Mouse (Mus musculus): ENCODE data around the gene Sumo1. TPM values are rescaled to one million over a fixed set of nuclear protein-coding genes. Genes with fewer than 3 reads are reported as not detected.

Gene Sumo1
- polyA plus RNA-seq, 1 experiment: 278 TPM

- peaks cover 22% of the 10 kb centered on the region for H3K27me3 ChIP-seq (replicated peaks)
- no peaks in the 10 kb centered on the region for H3K4me1 ChIP-seq
- H3K36me3 ChIP-seq (replicated peaks; ENCODE audit: low read length): no peaks in the 10 kb centered on the region
- H3K9me3 ChIP-seq: peaks cover 10% of the 10 kb centered on the region
- no peak overlapping the region for H3K4me3 ChIP-seq (replicated peaks)
- TF ChIP-seq FLI1 (IDR thresholded peaks at IDR 0.05; ENCODE audit: low read length): no peak
- no peak for TF ChIP-seq GATA1 (IDR thresholded peaks at IDR 0.05; ENCODE audit: borderline replicate concordance, low read length)
These were observed 103.7 kb downstream of the Sumo1 start for GRCm38 (mm10) chr1:59566926-59567325.

GRCm38 (mm10) chr1:59566281-59566680 lies 104.4 kb downstream of the Sumo1 start:
- TF ChIP-seq FLI1 (IDR thresholded peaks at IDR 0.05; ENCODE audit: low read length) (no peak), GATA1 (IDR thresholded peaks at IDR 0.05; ENCODE audit: borderline replicate concordance, low read length) (no peak)
- Histone ChIP-seq H3K27me3 (replicated peaks) (peaks cover 24% of the 10 kb centered on the region), H3K4me1 (no peaks in the 10 kb centered on the region), H3K4me3 (replicated peaks) (no peak overlapping the region), H3K9me3 (peaks cover 10% of the 10 kb centered on the region), H3K36me3 (replicated peaks; ENCODE audit: low read length) (no peaks in the 10 kb centered on the region)

DNA sequence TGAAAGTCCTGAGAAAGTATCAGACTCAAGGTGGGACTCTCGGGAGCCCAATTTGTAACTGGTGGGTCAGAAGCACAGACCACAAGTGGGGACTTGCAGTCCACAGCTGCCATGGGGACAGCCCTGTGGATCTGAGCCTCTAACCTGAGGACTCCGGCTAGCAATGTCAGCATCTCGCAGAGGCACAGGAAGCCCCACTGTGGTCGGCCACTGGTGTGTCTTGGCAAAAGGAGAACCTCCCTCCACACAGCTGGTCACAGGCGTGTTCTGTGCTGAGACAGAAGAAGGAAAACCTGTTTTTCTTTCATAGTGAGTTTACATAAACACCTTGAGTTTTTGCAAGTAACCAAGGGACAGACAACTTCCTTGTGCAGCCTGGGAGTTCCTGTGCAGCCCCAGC lies 104.8 kb downstream of the Sumo1 start:
- Histone ChIP-seq H3K9me3 (peaks cover 12% of the 10 kb centered on the region), H3K4me1 (no peaks in the 10 kb centered on the region), H3K4me3 (replicated peaks) (no peak overlapping the region), H3K27me3 (replicated peaks) (peaks cover 28% of the 10 kb centered on the region), H3K36me3 (replicated peaks; ENCODE audit: low read length) (no peaks in the 10 kb centered on the region)
- TF ChIP-seq GATA1 (IDR thresholded peaks at IDR 0.05; ENCODE audit: borderline replicate concordance, low read length): no peak
- no peak for TF ChIP-seq FLI1 (IDR thresholded peaks at IDR 0.05; ENCODE audit: low read length)

DNA sequence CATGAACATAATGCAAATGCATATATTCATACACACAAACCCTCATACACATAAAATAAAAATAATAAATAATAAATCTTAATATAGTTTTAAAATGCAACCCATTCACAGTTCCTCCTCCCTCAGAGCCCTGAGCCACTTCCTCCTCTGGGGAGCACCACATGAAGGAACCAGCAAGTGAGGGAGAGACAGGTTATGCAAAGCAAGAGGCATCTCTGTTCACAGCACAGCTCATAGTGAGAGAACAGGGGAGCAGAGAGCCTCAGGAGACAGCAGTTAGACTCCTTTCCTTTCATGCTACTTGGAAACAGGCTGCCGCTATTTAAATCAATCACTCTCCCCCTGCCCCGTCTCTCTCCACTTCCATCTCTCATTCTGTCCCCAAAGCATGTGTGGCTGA lies 107.1 kb downstream of the Sumo1 start:
- Histone ChIP-seq H3K4me3 (replicated peaks) (no peak overlapping the region), H3K27me3 (replicated peaks) (peaks cover 29% of the 10 kb centered on the region), H3K4me1 (no peaks in the 10 kb centered on the region), H3K36me3 (replicated peaks; ENCODE audit: low read length) (no peaks in the 10 kb centered on the region), H3K9me3 (peaks cover 13% of the 10 kb centered on the region)
- TF ChIP-seq FLI1 (IDR thresholded peaks at IDR 0.05; ENCODE audit: low read length) (no peak), GATA1 (IDR thresholded peaks at IDR 0.05; ENCODE audit: borderline replicate concordance, low read length) (no peak)

GRCm38 (mm10) chr1:59553708-59554107 lies 116.9 kb downstream of the Sumo1 start:
- peaks cover 7% of the 10 kb centered on the region; the same call in 1 of the 2 replicates for H3K4me1 ChIP-seq
- no peak overlapping the region for H3K4me3 ChIP-seq (replicated peaks)
- TF ChIP-seq GATA1 (IDR thresholded peaks at IDR 0.05; ENCODE audit: borderline replicate concordance, low read length) (no peak), FLI1 (IDR thresholded peaks at IDR 0.05; ENCODE audit: low read length) (no peak)
- H3K27me3 ChIP-seq (replicated peaks): peaks cover 37% of the 10 kb centered on the region
- no peaks in the 10 kb centered on the region for H3K36me3 ChIP-seq (replicated peaks; ENCODE audit: low read length)
- H3K9me3 ChIP-seq: peaks cover 3% of the 10 kb centered on the region; the same call in 1 of the 2 replicates

DNA sequence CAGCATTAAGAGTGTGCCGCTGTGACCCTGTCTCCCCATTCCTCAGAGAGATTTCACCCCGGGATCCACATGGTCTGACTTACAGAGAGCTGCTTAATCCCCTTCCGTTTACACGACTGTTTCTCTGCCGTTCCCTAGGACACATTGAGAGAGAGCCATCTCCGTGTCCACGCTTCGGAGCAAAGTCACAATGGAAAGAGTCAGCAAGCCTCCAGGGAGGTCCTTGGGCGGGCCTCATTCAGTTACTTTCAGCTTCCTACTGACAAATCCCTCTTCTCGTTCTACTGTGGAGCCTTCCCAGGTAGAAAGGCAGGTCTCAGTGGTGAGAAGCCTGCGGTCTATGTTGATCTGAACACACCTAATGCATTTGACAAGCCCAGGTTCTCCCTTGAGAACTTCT lies 119.6 kb downstream of the Sumo1 start:
- H3K9me3 ChIP-seq: peaks cover 13% of the 10 kb centered on the region

DNA sequence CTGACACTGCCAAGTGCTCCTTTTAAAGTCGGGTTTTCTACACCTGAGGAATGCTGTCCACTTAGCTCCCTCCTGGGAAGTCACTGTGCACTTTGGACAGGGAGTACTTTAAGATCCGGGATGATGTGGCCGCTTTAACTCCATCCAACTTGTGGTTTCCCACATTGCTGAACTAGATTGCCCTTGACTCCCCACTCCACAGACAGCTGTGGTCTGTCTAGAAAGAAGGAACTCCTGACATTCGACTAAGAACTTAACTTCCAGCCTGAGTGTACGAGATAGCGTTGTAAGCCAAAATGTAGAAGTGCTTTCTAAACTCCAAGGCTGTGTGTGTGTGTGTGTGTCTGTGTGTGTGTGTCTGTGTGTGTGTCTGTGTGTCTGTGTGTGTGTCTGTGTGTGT lies 120.4 kb downstream of the Sumo1 start:
- Histone ChIP-seq H3K4me3 (replicated peaks) (no peak overlapping the region), H3K9me3 (peaks cover 13% of the 10 kb centered on the region), H3K4me1 (peaks cover 7% of the 10 kb centered on the region; the same call in 1 of the 2 replicates), H3K36me3 (replicated peaks; ENCODE audit: low read length) (no peaks in the 10 kb centered on the region), H3K27me3 (replicated peaks) (peaks cover 49% of the 10 kb centered on the region)
- TF ChIP-seq GATA1 (IDR thresholded peaks at IDR 0.05; ENCODE audit: borderline replicate concordance, low read length) (no peak), FLI1 (IDR thresholded peaks at IDR 0.05; ENCODE audit: low read length) (no peak)

More for the DNA sequence above, 119.6 kb downstream of the Sumo1 start:
- H3K4me3 ChIP-seq (replicated peaks): no peak overlapping the region
- peaks cover 7% of the 10 kb centered on the region; the same call in 1 of the 2 replicates for H3K4me1 ChIP-seq
- H3K27me3 ChIP-seq (replicated peaks): peaks cover 50% of the 10 kb centered on the region
- TF ChIP-seq GATA1 (IDR thresholded peaks at IDR 0.05; ENCODE audit: borderline replicate concordance, low read length) (no peak), FLI1 (IDR thresholded peaks at IDR 0.05; ENCODE audit: low read length) (no peak)
- H3K36me3 ChIP-seq (replicated peaks; ENCODE audit: low read length): no peaks in the 10 kb centered on the region

GRCm38 (mm10) chr1:59549036-59549675 lies 121.5 kb downstream of the Sumo1 start:
- H3K27me3 ChIP-seq (replicated peaks): peaks cover 56% of the 10 kb centered on the region
- H3K9me3 ChIP-seq: peaks cover 13% of the 10 kb centered on the region
- peaks cover 7% of the 10 kb centered on the region; the same call in 1 of the 2 replicates for H3K4me1 ChIP-seq
- no peak overlapping the region for H3K4me3 ChIP-seq (replicated peaks)
- no peaks in the 10 kb centered on the region for H3K36me3 ChIP-seq (replicated peaks; ENCODE audit: low read length)
- TF ChIP-seq GATA1 (IDR thresholded peaks at IDR 0.05; ENCODE audit: borderline replicate concordance, low read length) (no peak), FLI1 (IDR thresholded peaks at IDR 0.05; ENCODE audit: low read length) (no peak)

GRCm38 (mm10) chr1:59548486-59548885 lies 122.1 kb downstream of the Sumo1 start:
- H3K4me3 ChIP-seq (replicated peaks): no peak overlapping the region
- H3K4me1 ChIP-seq: peaks cover 12% of the 10 kb centered on the region; the same call in 1 of the 2 replicates
- TF ChIP-seq FLI1 (IDR thresholded peaks at IDR 0.05; ENCODE audit: low read length) (no peak), GATA1 (IDR thresholded peaks at IDR 0.05; ENCODE audit: borderline replicate concordance, low read length) (no peak)
- H3K36me3 ChIP-seq (replicated peaks; ENCODE audit: low read length): no peaks in the 10 kb centered on the region
- H3K9me3 ChIP-seq: peaks cover 13% of the 10 kb centered on the region
- peaks cover 55% of the 10 kb centered on the region for H3K27me3 ChIP-seq (replicated peaks)

DNA sequence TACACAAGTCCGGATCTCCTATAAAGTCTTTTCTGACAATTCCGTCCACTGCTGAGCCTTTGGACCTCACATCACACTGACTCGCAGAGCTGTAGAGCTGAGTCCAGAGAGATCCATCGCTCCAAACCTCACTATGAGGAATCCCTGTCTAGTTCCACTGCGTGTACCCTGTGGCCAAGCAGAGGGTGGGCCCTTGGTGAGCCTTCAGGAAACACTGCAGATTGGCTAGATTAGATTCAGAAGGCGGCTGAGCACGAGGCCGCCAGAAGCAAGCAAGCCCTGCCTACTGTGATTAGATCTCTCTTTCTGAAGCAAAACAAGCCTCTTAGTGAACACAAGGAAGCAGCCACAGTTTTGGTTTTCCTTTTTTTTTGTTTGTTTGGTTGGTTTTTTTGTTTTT lies 126.7 kb downstream of the Sumo1 start:
- no peak overlapping the region for H3K4me3 ChIP-seq (replicated peaks)
- H3K9me3 ChIP-seq: peaks cover 12% of the 10 kb centered on the region
- peaks cover 40% of the 10 kb centered on the region for H3K27me3 ChIP-seq (replicated peaks)
- peaks cover 4% of the 10 kb centered on the region; the same call in 1 of the 2 replicates for H3K4me1 ChIP-seq
- no peak for TF ChIP-seq FLI1 (IDR thresholded peaks at IDR 0.05; ENCODE audit: low read length)
- no peak for TF ChIP-seq GATA1 (IDR thresholded peaks at IDR 0.05; ENCODE audit: borderline replicate concordance, low read length)
- H3K36me3 ChIP-seq (replicated peaks; ENCODE audit: low read length): no peaks in the 10 kb centered on the region

All from megakaryocyte, embryonic 14.5 days (primary cell).